Mouse (Mus musculus) CD4-positive, CD25-positive, alpha-beta regulatory T cell, adult 4 months (primary cell): Measurements from ENCODE around the gene Trim37. TPM values are rescaled to one million over a fixed set of nuclear protein-coding genes. Genes with fewer than 3 reads are reported as not detected.

Experiments
- ATAC-seq: one replicate; pipeline ENCODE4 v1.8.0; 2017
- polyA plus RNA-seq, 2 experiments: library from polyadenylated mRNA; unstranded; fragments of 100-300 nt; shearing (Covaris generic); gene quantifications; one replicate each; pipeline ENCODE4 v1.2.1; 2017

The Trim37 gene
- polyA plus RNA-seq, result 1 to 10 TPM; 5.6 to 7.2 TPM

- ATAC-seq, result peak; percentile 88
These were observed at the start of gene Trim37 for GRCm38 (mm10) chr11:87126824-87127816. Gene Trim37, plus strand, starts transcription at chr11:87127077.

DNA sequence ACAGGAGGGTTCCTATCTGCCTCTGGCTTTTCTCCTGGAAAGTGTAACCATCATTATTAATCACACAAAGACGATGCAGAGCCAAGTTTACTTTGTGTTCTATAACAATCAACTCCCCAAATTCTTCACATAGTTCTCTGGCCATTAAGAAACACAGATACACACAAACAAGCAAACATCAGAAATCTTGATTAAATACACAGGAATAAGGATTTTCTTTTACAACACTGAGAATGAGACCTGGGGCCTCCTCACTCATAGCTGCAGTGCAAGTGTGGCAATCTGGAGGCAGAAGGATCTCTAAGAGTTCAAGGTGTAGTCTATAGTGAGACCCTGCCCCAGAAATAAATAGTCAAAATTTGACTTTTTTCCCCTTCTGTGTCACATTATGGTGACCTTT lies 43.2 kb upstream of the Trim37 start:
- no peak for ATAC-seq

GRCm38 (mm10) chr11:87085461-87085860 lies 41.4 kb upstream of the Trim37 start:
- no peak for ATAC-seq

- ATAC-seq, result peak; percentile 98
These were observed 40.4 kb upstream of the Trim37 start, which contains the start of gene Smg8 for GRCm38 (mm10) chr11:87086290-87086984. Gene Smg8, minus strand, starts transcription at chr11:87086774.

- ATAC-seq, result no peak
These were observed 39.7 kb upstream of the Trim37 start for GRCm38 (mm10) chr11:87087142-87087541.

DNA sequence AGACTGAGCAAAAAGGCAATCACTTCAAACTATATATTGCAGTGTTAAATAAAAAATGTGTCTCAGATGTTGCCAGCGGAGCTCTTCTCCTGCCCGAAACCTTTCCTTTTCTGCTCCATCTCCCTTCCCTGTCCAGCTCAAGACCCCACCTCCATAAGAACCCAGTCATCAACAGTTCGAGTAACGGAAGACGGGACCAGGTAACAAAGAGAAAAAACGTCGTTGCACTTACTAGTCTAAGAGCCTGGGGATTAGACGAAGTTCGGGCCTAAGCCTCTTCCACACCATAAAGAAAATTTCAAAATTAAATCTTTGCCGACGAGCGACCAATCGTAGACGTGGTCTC lies 18.5 kb upstream of the Trim37 start, which contains the start of gene Prr11:
Gene Prr11 (minus strand): TSS at position 300 of the 346 bp plus-strand sequence.
- no peak for ATAC-seq

- peak; percentile 90 for ATAC-seq
These were observed 17.9 kb upstream of the Trim37 start, which contains the start of gene Ska2 for GRCm38 (mm10) chr11:87108755-87109518. Gene Ska2, plus strand, starts transcription at chr11:87109234.

GRCm38 (mm10) chr11:87109519-87110171 lies 17.2 kb upstream of the Trim37 start:
- no peak for ATAC-seq

DNA sequence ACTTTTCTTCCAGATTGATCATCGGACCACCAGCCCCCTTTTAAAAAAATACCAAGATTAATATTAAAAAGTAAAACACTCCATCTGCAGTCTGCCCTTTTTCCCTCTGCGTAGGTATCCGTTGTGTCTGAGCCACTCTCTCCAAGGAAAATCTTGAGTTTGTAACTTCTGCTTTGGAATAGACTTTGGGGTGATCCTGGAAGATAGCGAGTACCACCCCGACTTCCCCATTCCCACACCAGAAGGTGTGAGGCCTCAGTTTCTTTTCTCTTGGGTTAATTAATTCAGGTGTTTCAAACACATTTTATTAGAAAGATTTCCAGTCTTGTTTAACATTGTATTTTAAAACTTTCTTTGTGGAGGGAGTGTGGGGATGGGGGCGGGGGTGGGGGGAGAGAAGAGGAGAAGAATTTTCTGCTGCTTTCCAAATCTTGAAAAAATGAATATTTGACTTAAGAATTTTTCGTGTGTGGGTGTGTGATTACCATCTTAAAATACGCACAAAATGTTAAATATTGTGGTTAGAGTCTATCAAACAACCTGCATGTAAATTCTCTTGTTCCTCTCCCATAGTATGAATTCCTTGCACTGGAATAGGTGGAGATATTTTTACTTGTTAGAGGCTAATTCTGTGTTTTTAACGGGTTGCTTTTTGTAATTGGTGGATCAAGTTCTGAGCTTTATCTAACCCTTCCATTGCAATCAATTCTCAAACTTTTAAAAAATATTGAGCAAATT lies 16.5 kb upstream of the Trim37 start:
- ATAC-seq, result no peak

GRCm38 (mm10) chr11:87121864-87122263 lies 5.0 kb upstream of the Trim37 start:
- ATAC-seq, result no peak

- no peak for ATAC-seq
These were observed 1.3 kb upstream of the Trim37 start for GRCm38 (mm10) chr11:87125562-87125961.

DNA sequence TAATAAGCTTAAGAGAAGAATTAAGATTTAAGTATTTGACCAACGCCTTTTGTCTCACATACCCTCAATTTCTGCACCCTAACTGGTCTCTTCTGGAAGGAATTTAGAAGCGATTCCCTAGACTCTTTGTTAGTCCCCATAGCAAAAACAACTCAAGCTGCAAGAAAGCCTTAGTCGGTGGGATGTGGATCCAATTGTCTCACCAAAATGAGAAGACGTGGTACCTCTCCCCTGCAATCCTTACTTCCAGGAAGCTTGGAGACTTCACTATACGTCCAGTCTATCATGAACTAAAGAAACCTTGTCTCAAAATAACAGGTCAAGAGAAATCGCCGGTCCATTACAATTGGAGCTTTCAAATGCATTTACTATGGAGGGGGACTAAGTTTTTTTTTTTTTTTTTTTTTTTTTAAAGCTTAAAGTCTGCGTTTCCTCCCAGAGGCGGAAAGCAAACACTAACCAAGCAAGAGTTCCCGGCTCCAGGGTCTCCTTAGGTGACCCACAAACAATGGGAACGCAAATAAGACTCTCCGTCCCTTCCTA lies 525 bp upstream of the Trim37 start:
- peak; percentile 13 for ATAC-seq

DNA sequence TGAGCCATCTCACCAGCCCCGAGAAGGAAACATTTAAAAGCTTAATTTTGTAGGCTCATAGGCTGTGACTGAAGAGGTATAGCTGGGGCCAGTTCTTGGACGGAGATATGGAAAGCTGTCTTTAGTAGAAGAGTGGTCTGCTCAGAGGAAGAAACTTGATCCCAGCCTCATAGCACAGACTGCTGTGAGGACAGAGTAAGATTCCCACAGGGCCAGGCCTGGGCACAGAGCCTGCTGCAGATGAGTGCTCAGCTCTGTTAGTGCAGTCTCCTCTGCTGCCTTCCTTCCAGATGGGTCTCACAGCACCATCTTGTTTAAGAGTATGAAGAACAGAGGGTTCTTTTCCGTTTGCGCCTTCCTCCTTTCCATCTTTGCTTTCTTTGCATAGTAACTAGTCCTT lies 9.4 kb downstream of the Trim37 start:
- ATAC-seq, result no peak

- ATAC-seq, result no peak
These were observed 31.1 kb downstream of the Trim37 start for GRCm38 (mm10) chr11:87158012-87158411.

DNA sequence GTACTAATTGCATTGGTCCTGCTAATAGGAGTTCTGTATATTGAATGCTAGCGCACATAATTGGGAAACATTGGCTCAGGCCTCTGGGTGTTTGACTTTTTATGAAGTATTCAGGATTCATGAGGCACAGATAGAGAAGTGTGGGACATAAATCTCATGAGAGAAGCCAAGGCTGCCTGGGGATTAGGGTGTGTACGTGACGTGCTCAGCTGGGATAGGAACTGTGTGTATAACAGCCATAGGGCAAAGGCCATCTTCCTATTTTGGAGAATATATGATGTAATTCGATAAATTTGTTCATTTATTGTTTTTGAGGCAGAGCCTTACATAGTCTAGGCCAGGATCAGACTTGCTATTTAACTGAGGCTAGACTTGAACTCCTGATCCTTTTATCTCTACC lies 35.8 kb downstream of the Trim37 start:
- ATAC-seq, result no peak

DNA sequence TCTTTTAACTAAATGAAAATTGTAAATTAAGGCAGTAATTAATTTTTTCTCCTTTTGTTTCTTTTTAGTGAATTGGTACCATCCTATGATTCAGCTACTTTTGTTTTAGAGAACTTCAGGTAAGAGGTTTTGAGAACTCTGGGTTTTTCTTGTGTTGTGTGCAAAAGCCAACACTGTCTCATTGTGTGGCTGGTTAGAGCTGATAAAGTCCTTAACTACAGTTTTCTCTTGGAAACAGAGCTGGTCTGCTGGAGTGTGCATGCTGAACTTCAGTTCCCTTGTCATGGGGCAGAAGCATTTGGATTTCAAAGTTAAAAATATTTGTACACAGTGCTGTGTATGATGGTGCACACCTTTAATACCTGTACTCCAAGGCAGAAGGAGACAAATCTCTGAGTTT lies 36.9 kb downstream of the Trim37 start:
- no peak for ATAC-seq

GRCm38 (mm10) chr11:87173625-87174024 lies 46.7 kb downstream of the Trim37 start:
- no peak for ATAC-seq

DNA sequence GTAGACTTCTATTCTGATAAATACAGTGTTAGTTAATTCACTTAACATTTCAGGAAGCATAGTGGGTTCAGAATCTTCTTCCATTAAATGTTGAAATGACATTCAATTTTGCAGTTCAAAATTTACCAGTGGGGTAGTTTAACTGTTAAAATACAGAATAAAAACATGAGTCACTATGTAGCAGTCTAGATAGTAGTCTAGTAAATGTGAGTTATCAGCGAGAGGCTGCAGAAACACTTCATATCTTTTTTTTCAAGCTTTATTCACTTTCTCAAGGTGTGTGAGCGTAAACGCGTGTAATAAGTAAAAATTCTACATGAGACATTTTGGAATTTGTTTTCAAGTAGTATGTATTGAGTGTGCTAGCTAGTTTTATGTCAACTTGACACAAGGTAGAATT lies 48.2 kb downstream of the Trim37 start:
- ATAC-seq, result no peak

GRCm38 (mm10) chr11:87212313-87212712 lies 85.4 kb downstream of the Trim37 start:
- ATAC-seq, result no peak

DNA sequence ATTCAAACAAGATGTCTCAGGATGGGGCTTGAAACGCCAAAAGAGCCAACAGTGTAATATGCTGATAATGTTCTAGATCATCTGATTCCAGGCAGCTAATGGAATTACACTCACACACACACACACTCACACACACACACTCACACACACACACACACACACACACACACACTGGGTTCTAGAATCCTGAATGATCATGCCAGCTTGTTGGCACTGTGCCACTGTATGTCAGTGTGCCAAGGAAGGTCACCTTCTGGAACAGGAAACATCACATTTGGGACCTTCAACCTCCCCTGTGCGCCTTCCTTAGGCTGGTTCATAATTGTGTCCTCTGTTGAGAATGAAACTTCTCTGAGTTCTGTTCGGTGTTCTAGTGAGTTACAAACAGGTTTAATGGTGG lies 95.8 kb downstream of the Trim37 start:
- no peak for ATAC-seq

DNA sequence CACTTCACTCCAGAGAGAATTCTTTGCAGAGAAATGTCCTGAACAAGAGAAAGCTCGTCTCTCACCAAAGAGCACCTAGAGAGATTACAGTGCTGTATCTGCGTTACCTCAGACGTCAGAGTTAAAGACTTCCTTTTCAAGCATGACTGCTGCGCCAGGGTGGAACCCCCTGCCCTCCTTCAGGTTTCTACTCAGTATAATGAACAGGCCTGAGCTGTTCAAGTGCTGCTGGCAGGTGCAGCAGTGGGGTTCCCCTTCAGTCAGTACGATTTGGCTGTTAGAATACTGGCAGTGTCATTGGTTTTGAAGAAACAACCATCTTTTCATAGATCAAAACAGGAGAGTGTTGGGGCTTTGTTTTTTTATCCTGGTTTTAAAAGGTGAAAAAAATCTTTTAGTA lies 100.2 kb downstream of the Trim37 start:
- ATAC-seq, result no peak
